Mouse (Mus musculus): ENCODE data around the gene Nudt2. TPM values are rescaled to one million over a fixed set of nuclear protein-coding genes. Genes with fewer than 3 reads are reported as not detected.

Nudt2 gene
- polyA plus RNA-seq, 2 experiments: 13.3 to 22.4 TPM

- H3K9ac ChIP-seq (replicated peaks): no peak overlapping the region
- H3K36me3 ChIP-seq (replicated peaks; ENCODE audit: control insufficient read depth, insufficient read depth, low read depth): no peaks in the 10 kb centered on the region
- H3K9me3 ChIP-seq (ENCODE audit: control insufficient read depth, low read length): no peaks in the 10 kb centered on the region
- WGBS (ENCODE audit: insufficient replicate concordance): 29% methylated on average over 5 of the region's 5 CpGs
- ATAC-seq (ENCODE audit: insufficient read depth): no peak
- H3K27me3 ChIP-seq (ENCODE audit: control insufficient read depth, insufficient read depth, low read length): no peaks in the 10 kb centered on the region
- no peak overlapping the region for H3K4me2 ChIP-seq (ENCODE audit: low read depth)
- H3K27ac ChIP-seq: no peak overlapping the region
- DNase-seq (ENCODE audit: low read depth in 3 of 3, low spot score in 3 of 3): no peak
- peak; percentile 71 for TF ChIP-seq CTCF (IDR thresholded peaks at IDR 0.05; ENCODE audit: low read depth)
- no peak for TF ChIP-seq EP300 (IDR thresholded peaks at IDR 0.05; ENCODE audit: low read depth)
- no peak overlapping the region for H3K4me3 ChIP-seq (ENCODE audit: insufficient read depth in 1 of 2, low read depth in 2 of 2, low read length in 2 of 2)
- no peaks in the 10 kb centered on the region for H3K4me1 ChIP-seq (replicated peaks; ENCODE audit: control insufficient read depth in 2 of 2, insufficient read depth in 2 of 2, low read length in 1 of 2)
Observed at GRCm38 (mm10) chr4:41522788-41523187, 57.8 kb downstream of the Nudt2 start.

DNA sequence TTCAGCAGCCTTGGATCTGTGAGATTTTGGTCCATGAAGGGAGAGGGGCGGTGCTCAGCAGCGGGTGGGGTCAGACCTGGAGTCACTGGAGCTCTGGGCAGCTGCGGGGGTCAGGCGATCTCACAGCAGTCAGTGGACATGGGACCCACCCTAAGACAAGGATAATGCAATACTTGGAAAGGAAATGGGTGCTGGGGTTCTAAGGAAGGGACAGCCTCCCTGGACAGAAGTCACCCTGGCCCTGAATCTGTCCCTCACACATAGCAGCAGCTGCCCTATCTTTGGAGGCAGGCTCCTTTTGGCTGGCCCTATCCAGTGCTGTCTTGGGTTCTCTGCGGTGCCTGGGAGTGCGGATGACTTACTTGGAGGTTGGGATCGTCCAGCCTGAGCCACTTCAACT is 58.9 kb downstream of the Nudt2 start:
- no peak overlapping the region for H3K9ac ChIP-seq (replicated peaks)
- H3K4me3 ChIP-seq (ENCODE audit: insufficient read depth in 1 of 2, low read depth in 2 of 2, low read length in 2 of 2): no peak overlapping the region
- DNase-seq (ENCODE audit: low read depth in 3 of 3, low spot score in 3 of 3): no peak
- no peaks in the 10 kb centered on the region for H3K36me3 ChIP-seq (replicated peaks; ENCODE audit: control insufficient read depth, insufficient read depth, low read depth)
- H3K27me3 ChIP-seq (ENCODE audit: control insufficient read depth, insufficient read depth, low read length): no peaks in the 10 kb centered on the region
- H3K4me2 ChIP-seq (ENCODE audit: low read depth): no peak overlapping the region
- no peak for ATAC-seq (ENCODE audit: insufficient read depth)
- 62% methylated on average over 7 of the region's 7 CpGs for WGBS (ENCODE audit: insufficient replicate concordance)
- H3K9me3 ChIP-seq (ENCODE audit: control insufficient read depth, low read length): no peaks in the 10 kb centered on the region
- no peaks in the 10 kb centered on the region for H3K4me1 ChIP-seq (replicated peaks; ENCODE audit: control insufficient read depth in 2 of 2, insufficient read depth in 2 of 2, low read length in 1 of 2)
- TF ChIP-seq CTCF (IDR thresholded peaks at IDR 0.05; ENCODE audit: low read depth) (no peak), EP300 (IDR thresholded peaks at IDR 0.05; ENCODE audit: low read depth) (no peak)
- H3K27ac ChIP-seq: no peak overlapping the region

DNA sequence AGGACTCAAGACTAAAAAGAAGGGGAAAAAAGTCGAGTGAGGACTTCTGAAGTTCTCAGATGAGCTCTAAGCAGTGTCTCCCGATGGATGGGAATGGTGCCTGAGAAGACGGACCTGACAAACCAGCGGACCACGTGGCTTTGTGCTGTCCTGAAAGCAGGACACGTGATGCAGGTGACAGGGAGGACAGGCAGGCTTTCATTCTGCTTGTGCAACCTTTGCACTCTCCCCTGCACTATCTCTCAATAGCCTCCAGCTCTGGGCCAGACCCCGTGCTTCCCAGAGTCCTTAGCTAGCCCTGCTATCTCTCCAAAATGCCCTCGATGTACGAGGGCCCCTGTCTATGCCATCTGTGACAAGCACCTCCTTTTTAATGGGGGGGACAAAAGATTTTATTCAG is 59.9 kb downstream of the Nudt2 start:
- Histone ChIP-seq H3K4me1 (replicated peaks; ENCODE audit: control insufficient read depth in 2 of 2, insufficient read depth in 2 of 2, low read length in 1 of 2) (no peaks in the 10 kb centered on the region), H3K4me3 (ENCODE audit: insufficient read depth in 1 of 2, low read depth in 2 of 2, low read length in 2 of 2) (no peak overlapping the region), H3K9ac (replicated peaks) (no peak overlapping the region), H3K36me3 (replicated peaks; ENCODE audit: control insufficient read depth, insufficient read depth, low read depth) (no peaks in the 10 kb centered on the region), H3K27me3 (ENCODE audit: control insufficient read depth, insufficient read depth, low read length) (no peaks in the 10 kb centered on the region), H3K27ac (no peak overlapping the region), H3K9me3 (ENCODE audit: control insufficient read depth, low read length) (no peaks in the 10 kb centered on the region), H3K4me2 (ENCODE audit: low read depth) (no peak overlapping the region)
- TF ChIP-seq CTCF (IDR thresholded peaks at IDR 0.05; ENCODE audit: low read depth): no peak
- no peak for TF ChIP-seq EP300 (IDR thresholded peaks at IDR 0.05; ENCODE audit: low read depth)
- 49% methylated on average over 9 of the region's 9 CpGs for WGBS (ENCODE audit: insufficient replicate concordance)
- peak; percentile 26; the same call in 1 of the 2 replicates for ATAC-seq (ENCODE audit: insufficient read depth)
- no peak for DNase-seq (ENCODE audit: low read depth in 3 of 3, low spot score in 3 of 3)

DNA sequence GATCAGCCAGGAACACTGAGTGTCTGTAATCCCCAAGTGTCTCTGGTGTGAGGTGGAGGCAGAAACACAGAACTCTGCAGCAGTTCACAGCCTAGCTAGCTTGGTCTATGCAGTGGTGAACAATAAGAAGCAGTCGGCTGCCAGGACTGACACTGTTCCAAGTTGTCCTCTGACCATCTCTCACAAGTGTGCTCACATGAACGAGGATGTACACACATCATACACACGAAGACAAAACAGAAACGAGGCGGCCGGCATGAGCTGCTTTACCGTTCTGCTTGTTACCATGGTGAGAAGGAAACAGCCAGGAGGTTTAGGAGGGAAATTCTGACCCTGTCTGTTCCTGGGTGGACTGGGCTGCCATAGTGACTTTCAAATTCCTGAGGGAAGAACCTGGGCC is 61.6 kb downstream of the Nudt2 start:
- WGBS (ENCODE audit: insufficient replicate concordance): 52% methylated on average over 7 of the region's 7 CpGs
- H3K4me1 ChIP-seq (replicated peaks; ENCODE audit: control insufficient read depth in 2 of 2, insufficient read depth in 2 of 2, low read length in 1 of 2): no peaks in the 10 kb centered on the region
- ATAC-seq (ENCODE audit: insufficient read depth): no peak
- no peak for DNase-seq (ENCODE audit: low read depth in 3 of 3, low spot score in 3 of 3)
- no peak overlapping the region for H3K9ac ChIP-seq (replicated peaks)
- no peaks in the 10 kb centered on the region for H3K27me3 ChIP-seq (ENCODE audit: control insufficient read depth, insufficient read depth, low read length)
- no peak overlapping the region for H3K27ac ChIP-seq
- no peaks in the 10 kb centered on the region for H3K9me3 ChIP-seq (ENCODE audit: control insufficient read depth, low read length)
- no peaks in the 10 kb centered on the region for H3K36me3 ChIP-seq (replicated peaks; ENCODE audit: control insufficient read depth, insufficient read depth, low read depth)
- no peak overlapping the region for H3K4me3 ChIP-seq (ENCODE audit: insufficient read depth in 1 of 2, low read depth in 2 of 2, low read length in 2 of 2)
- TF ChIP-seq EP300 (IDR thresholded peaks at IDR 0.05; ENCODE audit: low read depth): no peak
- TF ChIP-seq CTCF (IDR thresholded peaks at IDR 0.05; ENCODE audit: low read depth): no peak
- no peak overlapping the region for H3K4me2 ChIP-seq (ENCODE audit: low read depth)

GRCm38 (mm10) chr4:41527076-41527475 is 62.1 kb downstream of the Nudt2 start:
- H3K27me3 ChIP-seq (ENCODE audit: control insufficient read depth, insufficient read depth, low read length): no peaks in the 10 kb centered on the region
- no peak overlapping the region for H3K9ac ChIP-seq (replicated peaks)
- no peak overlapping the region for H3K4me2 ChIP-seq (ENCODE audit: low read depth)
- DNase-seq (ENCODE audit: low read depth in 3 of 3, low spot score in 3 of 3) (no peak), ATAC-seq (ENCODE audit: insufficient read depth) (no peak)
- H3K4me1 ChIP-seq (replicated peaks; ENCODE audit: control insufficient read depth in 2 of 2, insufficient read depth in 2 of 2, low read length in 1 of 2): no peaks in the 10 kb centered on the region
- 51% methylated on average over 13 of the region's 13 CpGs for WGBS (ENCODE audit: insufficient replicate concordance)
- TF ChIP-seq EP300 (IDR thresholded peaks at IDR 0.05; ENCODE audit: low read depth) (no peak), CTCF (IDR thresholded peaks at IDR 0.05; ENCODE audit: low read depth) (no peak)
- no peaks in the 10 kb centered on the region for H3K9me3 ChIP-seq (ENCODE audit: control insufficient read depth, low read length)
- H3K36me3 ChIP-seq (replicated peaks; ENCODE audit: control insufficient read depth, insufficient read depth, low read depth): no peaks in the 10 kb centered on the region
- no peak overlapping the region for H3K27ac ChIP-seq
- no peak overlapping the region for H3K4me3 ChIP-seq (ENCODE audit: insufficient read depth in 1 of 2, low read depth in 2 of 2, low read length in 2 of 2)
